Mouse (Mus musculus) ZHBTc4 (cell line): ENCODE results near the gene Sugp1.
A peak's percentile ranks its signal among the peaks of the same experiment; 100 is the strongest.
"Not testable (repeated sequence)": the region's sequence is repeated elsewhere in the genome, so short reads cannot be mapped to it uniquely, and the experiment has no call there.

Source experiments
- DNase-seq: peaks from one replicate; pipeline ENCODE4 v3.0.0-alpha.2; 2011; ENCODE audit warnings: low read depth, low spot score

The Sugp1 gene

GRCm38 (mm10) chr8:70042583-70043455, at the start of gene Sugp1, which contains the start of gene Mau2:
Gene Sugp1, plus strand, starts transcription at chr8:70042813.
Gene Mau2, minus strand, starts transcription at chr8:70042734.
- peak; percentile 98 for DNase-seq

- DNase-seq: no peak
Measured at GRCm38 (mm10) chr8:69995422-69995775, 47.2 kb upstream of the Sugp1 start.

- DNase-seq: peak; percentile 100
Measured at GRCm38 (mm10) chr8:69995776-69996588, 46.6 kb upstream of the Sugp1 start, which contains the start of gene Gatad2a. Gene Gatad2a, minus strand, starts transcription at chr8:69996384.

- no peak for DNase-seq
Measured at GRCm38 (mm10) chr8:69996589-69997285, 45.9 kb upstream of the Sugp1 start.

- DNase-seq: no peak
Measured at GRCm38 (mm10) chr8:69998706-69999105, 43.9 kb upstream of the Sugp1 start.

GRCm38 (mm10) chr8:69999236-69999635, 43.4 kb upstream of the Sugp1 start:
- DNase-seq: no peak

- DNase-seq: no peak
Measured at GRCm38 (mm10) chr8:70000226-70000625, 42.4 kb upstream of the Sugp1 start.

GRCm38 (mm10) chr8:70001176-70001891, 41.3 kb upstream of the Sugp1 start:
- peak; percentile 95 for DNase-seq

- not testable (repeated sequence) for DNase-seq
Measured at GRCm38 (mm10) chr8:70001892-70002191, 40.8 kb upstream of the Sugp1 start.

GRCm38 (mm10) chr8:70003204-70003657, 39.4 kb upstream of the Sugp1 start:
- DNase-seq: peak; percentile 43

GRCm38 (mm10) chr8:70004345-70004744, 38.3 kb upstream of the Sugp1 start:
- no peak for DNase-seq

- DNase-seq: no peak
Measured at GRCm38 (mm10) chr8:70005178-70005577, 37.4 kb upstream of the Sugp1 start.

- DNase-seq: not testable (repeated sequence)
Measured at GRCm38 (mm10) chr8:70010796-70011195, 31.8 kb upstream of the Sugp1 start.

GRCm38 (mm10) chr8:70012350-70012749, 30.3 kb upstream of the Sugp1 start:
- no peak for DNase-seq

- no peak for DNase-seq
Measured at GRCm38 (mm10) chr8:70012763-70013162, 29.9 kb upstream of the Sugp1 start.

GRCm38 (mm10) chr8:70015017-70015416, 27.6 kb upstream of the Sugp1 start:
- DNase-seq: no peak

- DNase-seq: peak; percentile 68
Measured at GRCm38 (mm10) chr8:70023596-70023995, 19.0 kb upstream of the Sugp1 start.

- DNase-seq: no peak
Measured at GRCm38 (mm10) chr8:70026151-70026550, 16.5 kb upstream of the Sugp1 start.

- no peak for DNase-seq
Measured at GRCm38 (mm10) chr8:70030255-70030654, 12.4 kb upstream of the Sugp1 start.

- no peak for DNase-seq
Measured at GRCm38 (mm10) chr8:70037994-70038393, 4.6 kb upstream of the Sugp1 start.

GRCm38 (mm10) chr8:70041885-70042546, 597 bp upstream of the Sugp1 start:
- no peak for DNase-seq
